In the genomic region with DNA sequence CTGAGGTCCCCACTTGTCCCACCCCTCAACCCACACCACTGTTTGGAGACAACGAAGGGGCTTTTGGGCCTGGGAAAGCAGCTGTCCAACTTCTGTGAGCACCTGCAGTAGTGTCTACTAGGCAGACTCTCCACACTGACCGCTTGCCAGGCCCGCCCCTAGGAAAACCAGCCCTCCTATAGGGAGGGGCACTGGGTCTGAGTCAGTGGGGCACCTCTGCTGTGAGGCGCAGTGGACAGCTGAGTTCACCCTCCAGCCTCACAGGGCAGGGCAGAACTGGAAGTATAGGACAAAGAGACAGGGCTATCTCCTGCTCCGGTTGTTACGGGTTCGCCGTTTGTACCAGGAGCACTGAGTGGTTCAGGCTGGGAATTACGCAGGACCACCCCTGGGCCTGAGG, we compare ENCODE assay signal across 12 mouse cellular contexts. TPM values are rescaled to one million over a fixed set of nuclear protein-coding genes. Genes with fewer than 3 reads are reported as not detected.
A peak's percentile ranks its signal among the peaks of the same experiment; 100 is the strongest.
DNase-seq lines count a peak whose midpoint lies in the region; ATAC-seq and TF ChIP-seq lines count a peak whose summit lies in the region.
"Had no signal": no experiment of that assay in that cellular context is flagged by ENCODE, and none has a peak within 500 bp of the region (broad histone marks: within the 10 kb centered on the region; RNA-seq: fewer than 3 reads in every experiment).

A gene (minus strand): TSS at position 138 of the 400 bp plus-strand sequence.

- H3K4me1 ChIP-seq in liver, postnatal 0 days (ENCODE audit: insufficient read depth) = no peaks in the 10 kb centered on the region
- no peaks in the 10 kb centered on the region for H3K4me1 ChIP-seq in liver, embryonic 11.5 days (replicated peaks; ENCODE audit: control insufficient read depth, insufficient read depth, low read length)
- H3K4me1 ChIP-seq in ES-Bruce4 (ENCODE audit: control insufficient read depth, insufficient read depth, low read length) = peaks cover 18% of the 10 kb centered on the region
- H3K4me1 ChIP-seq in heart, postnatal 0 days (ENCODE audit: control insufficient read depth, insufficient read depth) = no peaks in the 10 kb centered on the region
- no peaks in the 10 kb centered on the region; the same call in none of the 2 replicates for H3K4me1 ChIP-seq in limb, embryonic 15.5 days
- H3K4me1 ChIP-seq: liver, embryonic 15.5 days; midbrain, embryonic 12.5 days had no signal

- no peak within 1 kb of the TSS for H3K4me3 ChIP-seq in liver, postnatal 0 days (ENCODE audit: low read depth, low read length)
- H3K4me3 ChIP-seq in liver, embryonic 11.5 days (ENCODE audit: low read depth, low read length) = no peak within 1 kb of the TSS
- no peak within 1 kb of the TSS for H3K4me3 ChIP-seq in ES-Bruce4 (ENCODE audit: low read depth, low read length)
- H3K4me3 ChIP-seq in heart, postnatal 0 days (ENCODE audit: low read depth, low read length) = no peak within 1 kb of the TSS
- H3K4me3 ChIP-seq in limb, embryonic 15.5 days = no peak within 1 kb of the TSS
- H3K4me3 ChIP-seq: liver, embryonic 15.5 days; midbrain, embryonic 12.5 days; neural tube, embryonic 13.5 days had no signal

- no peak within 1 kb of the TSS for H3K9ac ChIP-seq in liver, postnatal 0 days (replicated peaks)
- no peak within 1 kb of the TSS for H3K9ac ChIP-seq in liver, embryonic 11.5 days (ENCODE audit: low read depth, low read length)
- no peak within 1 kb of the TSS; the same call in 1 of the 2 replicates for H3K9ac ChIP-seq in ES-Bruce4 (ENCODE audit: low read depth, poor library complexity, severe bottlenecking)
- H3K9ac ChIP-seq in heart, postnatal 0 days (replicated peaks; ENCODE audit: low read depth, low read length) = no peak within 1 kb of the TSS
- no peak within 1 kb of the TSS for H3K9ac ChIP-seq in limb, embryonic 15.5 days
- H3K9ac ChIP-seq: liver, embryonic 15.5 days; midbrain, embryonic 12.5 days had no signal

- no peak within 1 kb of the TSS for H3K27ac ChIP-seq in liver, postnatal 0 days (ENCODE audit: low read depth)
- no peak within 1 kb of the TSS for H3K27ac ChIP-seq in liver, embryonic 11.5 days (ENCODE audit: low read depth, low read length)
- peak within 1 kb of the TSS; percentile 65 for H3K27ac ChIP-seq in ES-Bruce4 (ENCODE audit: insufficient read depth, low read length)
- H3K27ac ChIP-seq in heart, postnatal 0 days (ENCODE audit: low read depth) = no peak within 1 kb of the TSS
- H3K27ac ChIP-seq in limb, embryonic 15.5 days = no peak within 1 kb of the TSS
- H3K27ac ChIP-seq: liver, embryonic 15.5 days; midbrain, embryonic 12.5 days; neural tube, embryonic 13.5 days had no signal

- no peak within 1 kb of the TSS for H3K4me2 ChIP-seq in liver, postnatal 0 days (ENCODE audit: low read depth, low read length)
- no peak within 1 kb of the TSS for H3K4me2 ChIP-seq in liver, embryonic 11.5 days
- H3K4me2 ChIP-seq in heart, postnatal 0 days (ENCODE audit: low read depth, low read length) = no peak within 1 kb of the TSS
- H3K4me2 ChIP-seq in limb, embryonic 15.5 days = no peak within 1 kb of the TSS
- H3K4me2 ChIP-seq: liver, embryonic 15.5 days; midbrain, embryonic 12.5 days; neural tube, embryonic 13.5 days had no signal

- 79% methylated on average over 9 of the region's 9 CpGs for WGBS in liver, postnatal 0 days (ENCODE audit: insufficient replicate concordance)
- 84% methylated on average over 9 of the region's 9 CpGs for WGBS in liver, embryonic 11.5 days
- 78% methylated on average over 9 of the region's 9 CpGs for WGBS in heart, postnatal 0 days
- 83% methylated on average over 9 of the region's 9 CpGs for WGBS in limb, embryonic 15.5 days

- no peak for ATAC-seq in liver, postnatal 0 days
- no peak for ATAC-seq in liver, embryonic 11.5 days (replicated peaks; ENCODE audit: low FRiP score)
- no peak for ATAC-seq in heart, postnatal 0 days (ENCODE audit: insufficient read depth, low read depth)
- no peak for ATAC-seq in limb, embryonic 15.5 days (ENCODE audit: insufficient number of reproducible peaks, low FRiP score, low TSS enrichment, low read depth)

- 0 out of 2 replicates have a peak, but pooled peaks cover 3% of the 10 kb centered on the region for H3K27me3 ChIP-seq in liver, postnatal 0 days (ENCODE audit: insufficient read depth, low read length)
- H3K27me3 ChIP-seq in liver, embryonic 11.5 days (replicated peaks; ENCODE audit: control insufficient read depth, insufficient read depth, low read length) = no peaks in the 10 kb centered on the region
- H3K27me3 ChIP-seq in ES-Bruce4 (ENCODE audit: control insufficient read depth, insufficient read depth, low read length, poor library complexity, severe bottlenecking) = no peaks in the 10 kb centered on the region
- no peaks in the 10 kb centered on the region for H3K27me3 ChIP-seq in heart, postnatal 0 days (ENCODE audit: control insufficient read depth, insufficient read depth, low read length)
- H3K27me3 ChIP-seq in limb, embryonic 15.5 days = no peaks in the 10 kb centered on the region

- no peak for DNase-seq in liver, postnatal 0 days
- DNase-seq in liver, embryonic 11.5 days (ENCODE audit: low spot score) = no peak
- DNase-seq in heart, postnatal 0 days (ENCODE audit: low spot score) = no peak
- DNase-seq in yolk sac, embryonic 10.5 days (ENCODE audit: low spot score) = no peak
- DNase-seq in layer of hippocampus, adult 11-12 months (ENCODE audit: low spot score) = no peak
- DNase-seq: right cerebral cortex, postnatal 4 days had no signal

- TF ChIP-seq CTCF in liver, postnatal 0 days (IDR thresholded peaks at IDR 0.05; ENCODE audit: low read depth) = no peak
- TF ChIP-seq CTCF in ES-Bruce4 (IDR thresholded peaks at IDR 0.05; ENCODE audit: low read depth, low read length) = no peak
- TF ChIP-seq CTCF in heart, postnatal 0 days (IDR thresholded peaks at IDR 0.05; ENCODE audit: low read depth) = no peak

- H3K9me3 ChIP-seq in liver, postnatal 0 days (ENCODE audit: low read length) = no peaks in the 10 kb centered on the region
- no peaks in the 10 kb centered on the region for H3K9me3 ChIP-seq in liver, embryonic 11.5 days (ENCODE audit: control insufficient read depth, low read length)
- no peaks in the 10 kb centered on the region for H3K9me3 ChIP-seq in ES-Bruce4 (replicated peaks; ENCODE audit: control insufficient read depth, insufficient read depth, low read length, poor library complexity, severe bottlenecking)
- H3K9me3 ChIP-seq in heart, postnatal 0 days (replicated peaks; ENCODE audit: control insufficient read depth, low read length) = no peaks in the 10 kb centered on the region
- H3K9me3 ChIP-seq in limb, embryonic 15.5 days = no peaks in the 10 kb centered on the region
- H3K9me3 ChIP-seq: liver, embryonic 15.5 days; midbrain, embryonic 12.5 days; neural tube, embryonic 13.5 days had no signal

- no peak for TF ChIP-seq POLR2A in ES-Bruce4 (IDR thresholded peaks at IDR 0.05; ENCODE audit: insufficient read depth, low read length)

- TF ChIP-seq EP300 in liver, postnatal 0 days (IDR thresholded peaks at IDR 0.05; ENCODE audit: low read depth) = no peak
- TF ChIP-seq EP300 in ES-Bruce4 (IDR thresholded peaks at IDR 0.05; ENCODE audit: insufficient read depth, low read depth, low read length) = no peak
- TF ChIP-seq EP300 in heart, postnatal 0 days (IDR thresholded peaks at IDR 0.05; ENCODE audit: low read depth) = no peak

- no peaks in the 10 kb centered on the region for H3K36me3 ChIP-seq in liver, postnatal 0 days (replicated peaks; ENCODE audit: insufficient read depth, low read length)
- H3K36me3 ChIP-seq in liver, embryonic 11.5 days (ENCODE audit: control insufficient read depth, insufficient read depth, low read length) = no peaks in the 10 kb centered on the region
- no peaks in the 10 kb centered on the region for H3K36me3 ChIP-seq in ES-Bruce4 (ENCODE audit: control insufficient read depth, insufficient read depth, low read length, poor library complexity, severe bottlenecking)
- no peaks in the 10 kb centered on the region for H3K36me3 ChIP-seq in heart, postnatal 0 days (replicated peaks; ENCODE audit: control insufficient read depth, insufficient read depth, low read length)
- H3K36me3 ChIP-seq in limb, embryonic 15.5 days = no peaks in the 10 kb centered on the region
- H3K36me3 ChIP-seq: liver, embryonic 15.5 days; midbrain, embryonic 12.5 days; neural tube, embryonic 13.5 days had no signal

RNA-seq across cellular contexts. Expression of the gene that starts here (rescaled TPM):
- polyA plus RNA-seq in liver, postnatal 0 days (2015; fragmentation: Nextera tagmentation; extraction: Ambion mirVana) = 12.3 and 14.7 TPM in 2 replicates
- polyA plus RNA-seq in liver, embryonic 11.5 days (2014; fragmentation: Nextera tagmentation; extraction: Ambion mirVana) = 0.29 and 0.55 TPM in 2 replicates
- 9.6 and 15.1 TPM in 2 replicates for polyA plus RNA-seq in ES-Bruce4 (2011; ENCODE audit: insufficient read depth, insufficient read length, low read depth, missing spikeins)
- total RNA-seq in heart, postnatal 0 days (2014; rRNA removed; ENCODE audit: low replicate concordance) = 45.4 and 83.3 TPM in 2 replicates
- 58.5 and 60.3 TPM in 2 replicates for polyA plus RNA-seq in heart, postnatal 0 days (2015; fragmentation: Nextera tagmentation; extraction: Ambion mirVana)
- 38.4 and 40.6 TPM in 2 replicates for polyA plus RNA-seq in limb, embryonic 15.5 days (2015; fragmentation: Nextera tagmentation; extraction: Ambion mirVana)
- total RNA-seq: common myeloid progenitor, adult 5-6 weeks had no signal
